21 mouse cellular contexts compared by ENCODE assay signal in genomic region chr1:152429805-152430204, GRCm38 (mm10). TPM values are rescaled to one million over a fixed set of nuclear protein-coding genes. Genes with fewer than 3 reads are reported as not detected.
"Had no signal": no experiment of that assay in that cellular context is flagged by ENCODE, and none has a peak within 500 bp of the region (broad histone marks: within the 10 kb centered on the region; RNA-seq: fewer than 3 reads in every experiment).

No protein-coding gene starts in this region.

- H3K4me1 ChIP-seq: liver, embryonic 13.5 days; liver, embryonic 15.5 days; neural tube, embryonic 13.5 days; stomach, embryonic 15.5 days had no signal

- ATAC-seq: liver, postnatal 0 days; lung, postnatal 0 days; midbrain, embryonic 16.5 days had no signal

- H3K36me3 ChIP-seq: liver, embryonic 13.5 days; liver, embryonic 15.5 days; lung, embryonic 15.5 days; midbrain, embryonic 10.5 days; midbrain, embryonic 12.5 days; neural tube, embryonic 13.5 days; stomach, embryonic 15.5 days had no signal

- H3K4me3 ChIP-seq: liver, embryonic 13.5 days; liver, embryonic 15.5 days; lung, embryonic 15.5 days; midbrain, embryonic 10.5 days; midbrain, embryonic 12.5 days; neural tube, embryonic 13.5 days; stomach, embryonic 15.5 days had no signal

- H3K9me3 ChIP-seq: liver, embryonic 13.5 days; liver, embryonic 15.5 days; lung, embryonic 15.5 days; midbrain, embryonic 10.5 days; midbrain, embryonic 12.5 days; neural tube, embryonic 13.5 days; stomach, embryonic 15.5 days had no signal

- H3K9ac ChIP-seq: liver, embryonic 13.5 days; liver, embryonic 15.5 days; liver, postnatal 0 days; lung, embryonic 15.5 days; midbrain, embryonic 12.5 days; neural tube, embryonic 13.5 days; stomach, embryonic 15.5 days had no signal

- H3K27ac ChIP-seq: liver, embryonic 13.5 days; liver, embryonic 15.5 days; lung, embryonic 15.5 days; midbrain, embryonic 10.5 days; midbrain, embryonic 12.5 days; neural tube, embryonic 13.5 days; stomach, embryonic 15.5 days; stomach, postnatal 0 days had no signal

- H3K27me3 ChIP-seq: liver, embryonic 13.5 days; liver, embryonic 15.5 days; midbrain, embryonic 12.5 days; neural tube, embryonic 13.5 days; stomach, embryonic 15.5 days had no signal

- DNase-seq: liver, embryonic 13.5 days; liver, postnatal 0 days; lung, adult 2 months; lung, postnatal 14 days; lung, postnatal 36 days; midbrain, embryonic 14.5 days; right cerebral cortex, postnatal 14 days; thymus, adult 2 months; thymus, postnatal 25 days; thymus, postnatal 4 days had no signal

- H3K4me2 ChIP-seq: liver, embryonic 13.5 days; liver, embryonic 15.5 days; lung, embryonic 15.5 days; midbrain, embryonic 12.5 days; neural tube, embryonic 13.5 days; stomach, embryonic 15.5 days had no signal

RNA-seq across cellular contexts. Expression of gene Colgalt2, which starts 30.2 kb away (rescaled TPM):
- total RNA-seq: megakaryocyte-erythroid progenitor cell, adult 5-6 weeks; neutrophil, adult 5-6 weeks had no signal
